Mouse (Mus musculus) stomach, embryonic 14.5 days (tissue): ENCODE data around the gene Ice2. TPM values are rescaled to one million over a fixed set of nuclear protein-coding genes. Genes with fewer than 3 reads are reported as not detected.
A peak's percentile ranks its signal among the peaks of the same experiment; 100 is the strongest.

Source experiments
- ATAC-seq: fragments of 200-750 bp; cut with Nextera tagmentation; 2 replicates; pipeline ENCODE4 v1.8.0; 2017; ENCODE audit warnings: low read depth, moderate TSS enrichment; ENCODE audit not compliant: insufficient number of reproducible peaks, insufficient read depth, low FRiP score
- H3K27ac ChIP-seq: fragments of 300-500 bp; sonication (generic); 2 replicates; pipeline ENCODE4 v1.5.1; 2014; ENCODE audit warnings: mild to moderate bottlenecking, low read length, moderate library complexity, mixed read lengths
- H3K27me3 ChIP-seq: fragments of 300-500 bp; sonication (generic); 2 replicates; pipeline ENCODE4 v1.6.1; 2014; ENCODE audit warnings: low read length, control low read depth, mixed read lengths; ENCODE audit not compliant: control insufficient read depth, insufficient read depth
- H3K36me3 ChIP-seq: fragments of 300-500 bp; sonication (generic); 2 replicates; pipeline ENCODE4 v1.6.1; 2014; ENCODE audit warnings: mild to moderate bottlenecking, control low read depth, low read length, moderate library complexity, mixed read lengths; ENCODE audit not compliant: control insufficient read depth, insufficient read depth
- H3K4me1 ChIP-seq: fragments of 300-500 bp; sonication (generic); 2 replicates; pipeline ENCODE4 v1.6.1; 2014; ENCODE audit warnings: low read length, control low read depth, mixed read lengths; ENCODE audit not compliant: control insufficient read depth, insufficient read depth
- H3K4me2 ChIP-seq: fragments of 300-500 bp; sonication (generic); replicated peaks from 2 replicates; pipeline ENCODE4 v1.6.1; 2014; ENCODE audit warnings: low read depth, low read length, control low read depth
- H3K4me3 ChIP-seq: fragments of 300-500 bp; sonication (generic); 2 replicates; pipeline ENCODE4 v1.5.1; 2014; ENCODE audit warnings: low read depth, low read length, control low read depth
- H3K9ac ChIP-seq: fragments of 300-500 bp; sonication (generic); replicated peaks from 2 replicates; pipeline ENCODE4 v1.6.1; 2014; ENCODE audit warnings: low read depth, mild to moderate bottlenecking, control low read depth, low read length, moderate library complexity, mixed read lengths
- H3K9me3 ChIP-seq: fragments of 300-500 bp; sonication (generic); 2 replicates; pipeline ENCODE4 v1.6.1; 2016; ENCODE audit warnings: low read depth, low read length, control low read depth; ENCODE audit not compliant: control insufficient read depth
- WGBS: fragments of 180-500 bp; shearing (Covaris S2); extraction: QIAGEN DNeasy Blood & Tissue Kit; methylation state at CpG from one replicate; pipeline ENCODE4 v1.1.7; 2014; 5-methylcytosine and 5-hydroxymethylcytosine counted together
- polyA plus RNA-seq: library from polyadenylated mRNA; unstranded; fragments of >200 nt; fragmentation: Nextera tagmentation; extraction: Ambion mirVana; gene quantifications from 2 replicates; pipeline ENCODE4 v1.2.1, GENCODE M21; 2014

Ice2 gene
- polyA plus RNA-seq, 1 experiment from 2014 or later, result 24.0 TPM

GRCm38 (mm10) chr9:69435194-69435593, 37.5 kb downstream of the Ice2 start:
- no peak overlapping the region for H3K9ac ChIP-seq
- H3K4me3 ChIP-seq, result no peak overlapping the region
- H3K36me3 ChIP-seq, result no peaks in the 10 kb centered on the region; the same call in 1 of the 2 replicates
- ATAC-seq, result no peak
- WGBS, result 82% methylated on average over 10 of the region's 10 CpGs
- H3K4me2 ChIP-seq, result no peak overlapping the region
- H3K4me1 ChIP-seq, result 0 out of 2 replicates have a peak, but pooled peaks cover 3% of the 10 kb centered on the region
- H3K27ac ChIP-seq, result no peak overlapping the region
- no peaks in the 10 kb centered on the region for H3K27me3 ChIP-seq
- H3K9me3 ChIP-seq, result no peaks in the 10 kb centered on the region

DNA sequence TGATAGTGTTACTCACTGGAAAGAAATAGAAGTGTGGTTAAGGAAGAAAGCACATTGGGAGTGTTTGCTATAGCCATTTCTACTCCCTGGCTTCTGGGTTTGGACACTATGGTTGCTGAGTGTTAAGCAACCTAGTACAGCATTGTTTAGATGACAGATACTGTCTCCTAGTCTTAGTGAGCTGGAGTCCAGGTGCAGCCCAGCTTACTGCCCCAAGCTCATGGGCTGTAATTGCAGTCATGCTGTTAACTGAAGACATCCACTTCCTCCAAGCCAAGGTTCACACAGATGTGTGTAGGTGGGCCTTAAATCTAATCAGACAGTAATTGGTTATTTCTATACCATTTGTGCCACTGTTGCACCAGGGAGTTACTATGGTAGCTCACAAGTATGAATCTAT, 38.0 kb downstream of the Ice2 start:
- Histone ChIP-seq H3K4me3 (no peak overlapping the region), H3K27ac (no peak overlapping the region), H3K4me1 (peaks cover 4% of the 10 kb centered on the region; the same call in 1 of the 2 replicates), H3K9ac (no peak overlapping the region), H3K9me3 (no peaks in the 10 kb centered on the region), H3K36me3 (no peaks in the 10 kb centered on the region; the same call in 1 of the 2 replicates), H3K27me3 (no peaks in the 10 kb centered on the region), H3K4me2 (no peak overlapping the region)
- ATAC-seq, result no peak

DNA sequence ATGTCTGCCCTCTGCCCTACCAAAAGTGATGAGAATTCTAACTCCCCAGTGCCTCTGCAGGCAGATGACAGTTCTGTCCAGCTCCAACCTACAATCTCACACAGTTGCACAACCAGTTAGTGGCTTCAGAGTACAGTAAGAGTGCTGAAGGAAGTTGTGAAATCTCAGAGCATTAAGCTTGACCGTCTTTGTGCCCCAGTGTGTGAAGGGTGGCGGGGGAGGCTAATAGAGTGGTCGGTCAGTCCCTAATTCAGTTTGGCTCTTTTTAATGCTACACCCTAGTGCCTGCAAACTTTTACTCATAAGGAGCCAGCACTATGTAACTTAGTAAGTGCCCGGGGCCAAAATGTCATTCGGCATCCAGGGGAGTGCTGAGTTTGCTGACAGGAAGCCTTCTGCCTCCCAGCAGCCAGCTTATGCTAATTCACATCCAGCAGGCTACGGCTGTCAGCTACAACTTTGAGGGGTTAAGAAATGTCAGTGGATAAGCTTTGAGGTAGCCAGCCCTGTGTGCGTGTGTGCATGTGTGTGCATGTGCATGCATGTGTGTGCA, 42.2 kb downstream of the Ice2 start:
- no peak overlapping the region for H3K4me3 ChIP-seq
- no peaks in the 10 kb centered on the region for H3K27me3 ChIP-seq
- 31% methylated on average over 7 of the region's 7 CpGs for WGBS
- H3K4me1 ChIP-seq, result peaks cover 12% of the 10 kb centered on the region; the same call in 1 of the 2 replicates
- no peak overlapping the region for H3K4me2 ChIP-seq
- no peak overlapping the region for H3K9ac ChIP-seq
- no peaks in the 10 kb centered on the region for H3K36me3 ChIP-seq
- H3K9me3 ChIP-seq, result no peaks in the 10 kb centered on the region
- no peak for ATAC-seq
- H3K27ac ChIP-seq, result peak overlapping the region; percentile 55; the same call in 1 of the 2 replicates

- WGBS, result 48% methylated on average over 6 of the region's 6 CpGs
- Histone ChIP-seq H3K36me3 (no peaks in the 10 kb centered on the region), H3K4me2 (no peak overlapping the region), H3K27ac (no peak overlapping the region), H3K9me3 (no peaks in the 10 kb centered on the region), H3K27me3 (no peaks in the 10 kb centered on the region), H3K4me3 (no peak overlapping the region), H3K4me1 (peaks cover 12% of the 10 kb centered on the region; the same call in 1 of the 2 replicates), H3K9ac (no peak overlapping the region)
- ATAC-seq, result no peak
These were observed 44.8 kb downstream of the Ice2 start for GRCm38 (mm10) chr9:69442471-69443038.

DNA sequence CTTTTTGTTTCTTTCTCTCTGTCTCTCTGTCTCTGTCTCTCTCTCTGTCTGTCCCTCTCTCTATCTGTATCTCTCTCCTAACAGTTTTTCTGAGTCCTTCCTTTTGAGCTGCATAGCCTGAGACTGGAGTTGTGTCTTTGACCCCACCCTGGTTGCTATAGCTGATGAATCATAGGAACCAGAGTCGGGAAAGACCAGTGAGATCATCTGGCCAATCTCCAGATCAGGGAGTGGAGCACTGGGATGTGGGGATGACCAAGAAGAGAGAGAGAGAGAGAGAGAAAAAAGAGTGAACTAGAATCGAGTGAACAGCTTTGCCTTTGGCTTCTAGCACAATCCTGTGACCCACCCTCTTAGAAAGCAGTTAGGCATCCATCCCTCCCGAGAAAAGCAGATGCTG, 45.5 kb downstream of the Ice2 start:
- Histone ChIP-seq H3K36me3 (no peaks in the 10 kb centered on the region), H3K27ac (no peak overlapping the region), H3K4me1 (peaks cover 12% of the 10 kb centered on the region; the same call in 1 of the 2 replicates), H3K9ac (no peak overlapping the region), H3K4me3 (no peak overlapping the region), H3K27me3 (no peaks in the 10 kb centered on the region), H3K9me3 (no peaks in the 10 kb centered on the region), H3K4me2 (no peak overlapping the region)
- 39% methylated on average over 3 of the region's 3 CpGs for WGBS
- no peak for ATAC-seq

DNA sequence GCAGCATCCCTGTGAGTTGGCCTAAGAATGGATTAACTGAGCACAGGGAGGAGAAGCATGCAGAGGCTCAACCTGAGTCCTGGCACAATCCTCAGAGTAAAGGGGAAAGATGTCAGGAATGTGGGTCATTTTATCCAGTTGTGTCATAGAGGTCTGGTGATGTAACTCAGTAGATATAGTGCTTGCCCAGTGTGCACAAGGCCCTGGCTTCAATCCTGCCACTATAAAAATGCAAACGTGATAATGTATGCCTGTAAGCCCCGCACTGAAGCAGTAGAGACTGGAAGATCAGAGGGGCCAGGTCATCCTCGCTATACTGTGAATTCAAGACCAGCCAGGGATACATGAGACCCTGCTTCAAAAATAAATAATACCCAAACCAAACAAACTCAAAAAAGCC, 51.1 kb downstream of the Ice2 start:
- 59% methylated on average over 3 of the region's 3 CpGs for WGBS
- Histone ChIP-seq H3K4me2 (no peak overlapping the region), H3K9ac (no peak overlapping the region), H3K27me3 (no peaks in the 10 kb centered on the region), H3K4me1 (peaks cover 4% of the 10 kb centered on the region; the same call in 1 of the 2 replicates), H3K4me3 (no peak overlapping the region), H3K36me3 (no peaks in the 10 kb centered on the region), H3K27ac (no peak overlapping the region), H3K9me3 (no peaks in the 10 kb centered on the region)
- no peak for ATAC-seq

DNA sequence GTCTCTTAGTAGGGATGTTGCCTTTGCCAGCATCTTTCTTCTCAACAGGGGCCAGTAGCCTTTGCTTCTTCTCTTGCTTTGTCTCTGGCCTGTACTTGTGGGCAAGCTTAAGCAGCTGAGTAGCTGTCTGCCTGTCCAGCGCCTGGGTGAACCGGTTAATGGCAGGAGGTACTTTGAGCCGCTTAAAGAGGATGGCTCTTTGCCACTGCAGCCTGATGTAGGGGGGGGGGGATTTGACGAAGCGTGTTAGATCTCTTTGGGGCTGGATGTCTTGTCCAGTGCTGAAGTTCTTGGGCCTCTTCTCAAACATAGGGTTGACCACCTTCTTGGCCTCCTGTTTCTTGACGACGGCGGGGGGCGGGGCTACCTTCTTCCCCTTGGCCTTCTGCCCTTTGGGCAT, 52.9 kb downstream of the Ice2 start:
- no peak for ATAC-seq
- WGBS, result 86% methylated on average over 9 of the region's 9 CpGs
- Histone ChIP-seq H3K4me3 (no peak overlapping the region), H3K9ac (no peak overlapping the region), H3K36me3 (no peaks in the 10 kb centered on the region), H3K4me2 (no peak overlapping the region), H3K9me3 (no peaks in the 10 kb centered on the region), H3K27ac (no peak overlapping the region), H3K4me1 (peaks cover 13% of the 10 kb centered on the region; the same call in 1 of the 2 replicates), H3K27me3 (no peaks in the 10 kb centered on the region)

GRCm38 (mm10) chr9:69451886-69452810, 54.4 kb downstream of the Ice2 start:
- Histone ChIP-seq H3K9ac (no peak overlapping the region), H3K27ac (peak overlapping the region; percentile 97), H3K9me3 (no peaks in the 10 kb centered on the region), H3K36me3 (no peaks in the 10 kb centered on the region), H3K27me3 (no peaks in the 10 kb centered on the region), H3K4me1 (peaks cover 26% of the 10 kb centered on the region), H3K4me2 (no peak overlapping the region), H3K4me3 (no peak overlapping the region)
- ATAC-seq, result no peak
- 87% methylated on average over 10 of the region's 10 CpGs for WGBS
